Mouse (Mus musculus) left cerebral cortex, postnatal 14 days (tissue): ENCODE measurements around the gene Kcnip1. TPM values are rescaled to one million over a fixed set of nuclear protein-coding genes. Genes with fewer than 3 reads are reported as not detected.
A peak's percentile ranks its signal among the peaks of the same experiment; 100 is the strongest.

Experiments used
- DNase-seq, 2 experiments: peaks; one replicate each; pipeline ENCODE4 v3.0.0; 2021 to 2022; ENCODE audit warnings: low spot score in 2 of 2, mixed read lengths in 1 of 2
- intact Hi-C: fragments of 180-260 bp; cut with DNase I; formaldehyde crosslinking; loops from one replicate; pipeline ENCODE4 v1.15.1; 2025
- total RNA-seq, 2 experiments: library from RNA; stranded (reverse); gene quantifications; 2 replicates each; pipeline ENCODE4 v1.2.3; 2021

Kcnip1 gene
- total RNA-seq, 2 experiments from 2014 or later: 38.1 to 39.6 TPM

GRCm38 (mm10) chr11:33810105-33810504, 182.8 kb downstream of the Kcnip1 start:
- intact Hi-C loops: no loop called here

GRCm38 (mm10) chr11:33803093-33803492, 189.9 kb downstream of the Kcnip1 start:
- DNase-seq: no peak
- intact Hi-C loops: no loop called here

More at GRCm38 (mm10) chr11:33810105-33810504, 182.8 kb downstream of the Kcnip1 start:
- no peak for DNase-seq

GRCm38 (mm10) chr11:33800436-33801088, 192.4 kb downstream of the Kcnip1 start:
- intact Hi-C loops: no loop called here
- DNase-seq: no peak

- intact Hi-C loops: no loop called here
- no peak for DNase-seq
These were observed 193.0 kb downstream of the Kcnip1 start for GRCm38 (mm10) chr11:33799933-33800332.

GRCm38 (mm10) chr11:33798094-33798648, 194.8 kb downstream of the Kcnip1 start:
- intact Hi-C loops: no loop called here
- peak in 1 of 2 experiments; percentile 7 for DNase-seq

- intact Hi-C loops: no loop called here
- DNase-seq: no peak
These were observed 205.6 kb downstream of the Kcnip1 start for GRCm38 (mm10) chr11:33787362-33787761.

GRCm38 (mm10) chr11:33786572-33786971, 206.4 kb downstream of the Kcnip1 start:
- intact Hi-C loops: no loop called here
- DNase-seq: peak; percentile 24 to 68

GRCm38 (mm10) chr11:33781561-33781971, 211.4 kb downstream of the Kcnip1 start:
- no peak for DNase-seq
- intact Hi-C loops: no loop called here

- DNase-seq: no peak
- intact Hi-C loops: no loop called here
These were observed 212.7 kb downstream of the Kcnip1 start for GRCm38 (mm10) chr11:33780263-33780662.

GRCm38 (mm10) chr11:33772615-33773141, 220.3 kb downstream of the Kcnip1 start:
- intact Hi-C loops: no loop called here
- peak in 1 of 2 experiments; percentile 19 for DNase-seq

GRCm38 (mm10) chr11:33772043-33772442, 220.9 kb downstream of the Kcnip1 start:
- no peak for DNase-seq
- intact Hi-C loops: no loop called here

- DNase-seq: no peak
- intact Hi-C loops: no loop called here
These were observed 225.7 kb downstream of the Kcnip1 start for GRCm38 (mm10) chr11:33766976-33767938.

GRCm38 (mm10) chr11:33761201-33761755, 231.7 kb downstream of the Kcnip1 start:
- DNase-seq: peak in 1 of 2 experiments; percentile 26
- intact Hi-C loops: no loop called here

- intact Hi-C loops: loop anchor here (10.0 kb wide), 1 partner anchor 88 kb away; no protein-coding TSS in a partner anchor
- peak; percentile 34 to 64 for DNase-seq
These were observed 236.3 kb downstream of the Kcnip1 start for GRCm38 (mm10) chr11:33756624-33757023.

GRCm38 (mm10) chr11:33752431-33752873, 240.5 kb downstream of the Kcnip1 start:
- no peak for DNase-seq
- intact Hi-C loops: loop anchor here (10.0 kb wide), 1 partner anchor 92 kb away; no protein-coding TSS in a partner anchor

GRCm38 (mm10) chr11:33751503-33751902, 241.4 kb downstream of the Kcnip1 start:
- intact Hi-C loops: loop anchor here (10.0 kb wide), 1 partner anchor 93 kb away; no protein-coding TSS in a partner anchor
- DNase-seq: no peak

- intact Hi-C loops: loop anchor here (10.0 kb wide), 1 partner anchor 95 kb away; no protein-coding TSS in a partner anchor
These were observed 243.0 kb downstream of the Kcnip1 start for GRCm38 (mm10) chr11:33749979-33750378.

GRCm38 (mm10) chr11:33749408-33749807, 243.5 kb downstream of the Kcnip1 start:
- no peak for DNase-seq
- intact Hi-C loops: no loop called here

More at GRCm38 (mm10) chr11:33749979-33750378, 243.0 kb downstream of the Kcnip1 start:
- DNase-seq: no peak

- DNase-seq: no peak
- intact Hi-C loops: no loop called here
These were observed 244.2 kb downstream of the Kcnip1 start for GRCm38 (mm10) chr11:33748754-33749153.
